Mouse (Mus musculus) embryo, embryonic 10 days (tissue): Measurements from ENCODE around the gene Gm10188.

ENCODE experiments used
- DNase-seq: peaks from one replicate; pipeline ENCODE4 v3.0.0-alpha.2; 2015; ENCODE audit warnings: low spot score

Gm10188 gene

GRCm38 (mm10) chr1:132195100-132195499 is 34.5 kb downstream of the Gm10188 start:
- DNase-seq: no peak

DNA sequence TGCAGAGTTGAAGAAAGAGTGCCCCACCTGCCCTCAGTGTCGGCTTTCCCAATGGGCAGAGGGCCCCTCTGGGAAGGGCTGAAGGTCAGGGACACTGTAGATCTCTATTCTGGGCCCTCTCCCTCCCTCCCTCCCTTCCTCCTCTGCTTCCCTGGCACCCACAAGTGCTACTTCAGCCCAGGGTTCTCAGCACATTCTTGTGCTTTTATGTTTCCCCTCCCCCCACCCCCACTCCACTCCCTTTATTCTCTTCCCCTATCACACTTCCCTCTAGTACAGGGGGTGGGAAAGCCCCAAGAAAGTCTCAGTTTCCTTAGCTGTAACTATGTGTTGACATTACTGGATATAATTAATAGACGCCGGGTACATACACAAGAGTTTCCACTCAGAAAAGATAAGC is 34.9 kb downstream of the Gm10188 start:
- DNase-seq: no peak

DNA sequence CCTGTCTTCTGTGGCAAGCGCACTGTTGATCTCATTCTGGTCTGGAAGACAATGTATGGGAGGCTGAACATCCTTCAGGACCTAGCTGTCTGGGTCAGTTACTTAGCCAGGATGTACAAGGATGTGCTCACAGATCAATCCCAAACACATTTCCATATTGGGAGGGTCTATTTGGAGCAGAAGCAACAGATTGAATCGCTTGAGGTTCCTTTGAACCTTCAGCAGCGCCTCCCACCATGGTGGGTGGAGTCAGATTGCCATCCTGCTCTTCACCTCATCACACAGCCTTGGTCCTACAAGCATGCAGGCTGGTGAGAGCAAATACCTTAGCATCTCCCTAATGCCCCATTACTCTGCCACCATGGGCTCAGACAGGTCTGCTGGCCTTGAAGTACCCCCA is 35.8 kb downstream of the Gm10188 start:
- DNase-seq: peak; percentile 3

GRCm38 (mm10) chr1:132191786-132192680 is 37.5 kb downstream of the Gm10188 start:
- DNase-seq: peak; percentile 77

DNA sequence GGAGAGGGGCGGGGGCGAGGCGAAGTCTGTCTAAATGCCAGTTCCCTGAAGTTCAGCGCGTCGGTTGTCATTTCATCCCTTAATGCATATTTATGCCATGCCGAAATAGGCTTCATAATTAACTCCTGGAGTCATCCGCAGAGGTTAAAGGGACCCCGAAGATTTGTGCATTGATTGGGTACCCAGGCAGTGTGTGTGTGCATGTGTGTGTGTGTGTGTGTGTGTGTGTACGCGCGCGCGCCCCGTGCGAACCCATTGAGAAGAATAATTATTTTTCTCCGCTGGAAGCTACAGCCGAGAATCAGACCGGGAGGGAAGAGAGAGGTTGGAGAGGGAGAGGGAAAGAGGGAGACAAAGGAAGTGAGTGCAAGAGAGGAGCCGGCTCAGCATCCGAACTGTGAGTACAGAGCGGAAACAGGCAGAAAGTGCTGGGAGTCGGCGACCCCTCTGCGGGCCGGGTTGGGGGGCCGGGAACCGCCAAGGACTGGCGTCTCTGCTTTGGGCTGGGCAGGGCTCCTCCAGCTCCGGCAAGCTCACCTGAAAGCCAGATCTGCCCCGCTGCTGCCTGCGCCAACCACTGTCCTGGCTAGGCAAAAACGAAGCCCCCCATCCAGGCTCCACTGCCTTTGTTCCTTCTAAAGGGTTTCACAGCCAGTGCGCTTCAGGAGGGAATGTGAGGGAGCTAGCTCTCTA is 38.3 kb downstream of the Gm10188 start, which contains the start of the genes Lemd1 and AC124108.1:
Gene Lemd1 (plus strand): TSS at position 339 of the 693 bp plus-strand sequence.
Gene AC124108.1 (plus strand): TSS at position 365 of the 693 bp plus-strand sequence.
- DNase-seq: no peak

GRCm38 (mm10) chr1:132190621-132191092 is 38.9 kb downstream of the Gm10188 start:
- peak; percentile 52 for DNase-seq

- peak; percentile 82 for DNase-seq
These were observed 39.5 kb downstream of the Gm10188 start for GRCm38 (mm10) chr1:132190040-132190513.

DNA sequence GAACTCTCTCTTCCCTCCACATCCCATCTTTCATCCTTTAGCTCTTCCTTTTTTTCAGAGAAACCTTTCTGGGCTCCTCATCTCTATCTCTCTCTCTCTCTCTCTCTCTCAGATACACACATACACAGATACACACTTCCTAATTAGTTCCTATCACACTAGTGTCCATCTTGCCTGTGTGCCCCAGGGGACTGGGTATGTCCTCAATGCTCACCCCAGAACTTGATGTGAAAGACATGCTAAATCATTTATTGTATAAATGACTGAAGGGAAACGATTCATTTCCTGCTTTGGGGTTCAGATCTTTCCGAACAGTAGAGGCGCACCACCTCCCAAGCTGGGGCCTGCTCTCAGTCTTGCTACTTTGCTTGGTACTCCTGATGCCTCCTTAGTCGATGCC is 40.3 kb downstream of the Gm10188 start:
- DNase-seq: peak; percentile 5

- DNase-seq: peak; percentile 55
These were observed 41.0 kb downstream of the Gm10188 start for GRCm38 (mm10) chr1:132188442-132189066.

GRCm38 (mm10) chr1:132186303-132186702 is 43.3 kb downstream of the Gm10188 start:
- no peak for DNase-seq
